Mouse (Mus musculus) layer of hippocampus, postnatal 10 days (tissue): ENCODE data around the gene Dab1. TPM values are rescaled to one million over a fixed set of nuclear protein-coding genes. Genes with fewer than 3 reads are reported as not detected.

Source experiments
- DNase-seq, 2 experiments: peaks; one replicate each; pipeline ENCODE4 v3.0.0; 2021; ENCODE audit warnings: low spot score in 2 of 2
- total RNA-seq, 2 experiments: library from RNA; stranded (reverse); gene quantifications; 2 replicates each; pipeline ENCODE4 v1.2.3; 2021

Dab1 gene
- total RNA-seq, 2 experiments from 2014 or later = 147 to 158 TPM

- DNase-seq = no peak
Measured at GRCm38 (mm10) chr4:103699755-103700154, 80.6 kb downstream of the Dab1 start.

DNA sequence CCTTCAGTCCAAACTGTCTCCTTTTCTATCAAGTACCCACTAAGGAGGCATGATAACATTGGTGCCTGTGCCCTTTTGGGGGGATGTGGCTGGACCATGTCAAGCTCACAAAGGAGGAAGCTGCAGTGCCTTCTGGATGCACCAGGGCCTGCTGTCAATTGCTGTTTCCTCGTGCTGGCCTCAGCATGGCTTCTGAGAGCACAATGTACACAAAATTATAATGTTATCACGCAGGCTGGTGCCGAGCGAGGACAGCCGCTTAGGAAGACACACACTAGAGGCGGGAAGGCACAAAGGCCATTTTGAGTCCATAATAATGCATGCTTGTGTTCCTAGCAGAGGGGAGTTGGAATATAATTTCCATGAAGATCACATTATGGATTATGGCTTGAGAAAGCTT, 81.2 kb downstream of the Dab1 start:
- DNase-seq = no peak

- DNase-seq = no peak
Measured at GRCm38 (mm10) chr4:103702137-103702536, 83.0 kb downstream of the Dab1 start.

DNA sequence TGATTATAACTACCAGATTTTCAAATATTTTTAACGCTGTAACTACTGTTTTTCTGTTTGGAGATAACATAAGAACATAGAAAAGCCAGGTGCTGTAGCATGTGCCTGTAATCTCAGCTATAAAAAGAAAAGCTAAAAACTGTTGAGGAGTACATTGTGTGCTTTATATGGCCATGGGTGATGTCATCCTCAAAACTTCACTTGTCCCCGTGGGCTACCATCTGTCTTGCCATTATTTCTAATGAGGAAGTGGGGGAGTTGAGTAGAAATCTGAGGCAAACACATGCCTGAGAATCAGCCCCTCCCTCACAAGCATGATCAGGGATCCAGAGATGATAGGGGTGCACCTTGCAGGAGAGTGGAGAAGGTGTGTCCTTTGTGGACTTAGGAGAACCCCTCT, 85.3 kb downstream of the Dab1 start:
- no peak for DNase-seq

DNA sequence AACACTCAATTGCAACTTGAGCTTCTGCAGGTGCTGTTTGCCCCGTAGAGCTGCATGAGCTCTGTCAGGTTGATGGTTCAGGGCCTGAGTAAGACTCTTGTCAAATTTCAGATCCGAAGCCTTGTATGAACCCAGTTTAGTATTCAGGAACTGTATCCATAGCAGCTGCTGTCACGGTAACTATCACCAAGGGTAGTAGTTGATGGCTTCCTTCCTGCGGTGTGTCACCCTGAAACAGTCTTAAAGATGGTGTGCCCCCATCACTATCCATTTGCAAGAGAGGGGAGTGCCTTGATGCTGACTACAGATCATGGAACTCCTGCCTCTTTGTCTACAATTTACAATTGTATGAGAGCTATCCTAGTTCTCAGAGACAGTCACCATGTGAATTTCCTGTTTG, 87.3 kb downstream of the Dab1 start:
- no peak for DNase-seq

DNA sequence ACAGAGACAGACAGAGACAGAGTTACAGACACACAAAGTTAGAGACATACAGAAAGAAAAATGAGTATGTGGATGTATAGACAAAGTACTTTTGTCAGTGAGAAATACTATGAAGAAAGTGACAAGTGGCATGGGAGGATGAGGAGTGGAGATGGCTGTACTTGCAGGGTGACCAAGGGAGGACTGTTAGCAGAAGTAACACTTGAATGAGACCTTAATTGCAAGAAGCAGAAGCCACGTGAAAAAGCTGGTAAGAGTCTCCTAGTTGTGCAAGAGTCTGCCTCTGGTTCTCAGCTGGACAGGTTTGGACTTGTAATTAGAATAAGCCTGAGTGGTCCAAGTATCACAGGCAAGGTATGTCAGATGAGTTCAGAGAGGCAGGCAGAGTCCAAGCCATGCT, 88.0 kb downstream of the Dab1 start:
- DNase-seq = no peak

- DNase-seq = no peak
Measured at GRCm38 (mm10) chr4:103711353-103711752, 92.2 kb downstream of the Dab1 start.

DNA sequence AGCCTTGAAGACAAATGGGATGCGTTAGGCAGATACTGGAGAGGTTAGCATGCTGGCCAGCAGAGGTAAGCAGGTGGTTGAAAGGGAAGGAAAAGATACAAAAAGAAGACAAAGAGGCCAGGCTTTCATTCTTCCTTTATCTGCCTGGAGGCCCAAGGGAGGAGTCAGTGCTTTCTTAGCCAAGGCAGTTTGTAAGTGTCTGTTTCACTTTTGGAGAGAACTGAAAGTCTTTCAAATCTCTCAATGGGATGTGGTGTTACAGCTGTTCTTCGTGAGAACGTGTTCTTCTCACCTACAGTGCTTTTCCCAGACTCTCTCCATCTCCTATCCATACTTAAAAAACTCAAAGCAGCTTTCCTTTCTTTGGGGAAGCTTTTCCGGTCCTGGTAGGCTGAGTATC, 94.8 kb downstream of the Dab1 start:
- DNase-seq = no peak

- DNase-seq = no peak
Measured at GRCm38 (mm10) chr4:103714991-103715390, 95.8 kb downstream of the Dab1 start.

GRCm38 (mm10) chr4:103715568-103715967, 96.4 kb downstream of the Dab1 start:
- DNase-seq = no peak

DNA sequence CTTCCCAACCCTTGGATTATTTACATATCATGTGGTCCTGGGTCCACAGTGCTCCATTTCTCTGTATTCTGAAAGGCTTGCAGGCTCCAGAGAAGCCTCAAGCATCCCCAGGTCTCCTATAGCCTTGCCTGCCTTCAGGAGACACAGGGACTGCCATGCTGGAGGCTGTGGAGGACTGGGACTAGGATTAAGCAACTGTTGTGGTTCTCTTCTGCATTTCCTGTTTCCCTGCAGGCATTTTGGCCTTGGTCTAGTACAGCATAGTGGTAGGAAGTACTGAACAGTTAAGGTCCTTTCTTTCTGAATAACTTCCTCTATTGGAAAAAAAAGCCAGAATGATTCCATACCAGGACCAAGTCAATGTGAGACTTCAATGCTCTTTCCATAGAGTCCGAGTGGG, 103.6 kb downstream of the Dab1 start:
- DNase-seq = no peak

DNA sequence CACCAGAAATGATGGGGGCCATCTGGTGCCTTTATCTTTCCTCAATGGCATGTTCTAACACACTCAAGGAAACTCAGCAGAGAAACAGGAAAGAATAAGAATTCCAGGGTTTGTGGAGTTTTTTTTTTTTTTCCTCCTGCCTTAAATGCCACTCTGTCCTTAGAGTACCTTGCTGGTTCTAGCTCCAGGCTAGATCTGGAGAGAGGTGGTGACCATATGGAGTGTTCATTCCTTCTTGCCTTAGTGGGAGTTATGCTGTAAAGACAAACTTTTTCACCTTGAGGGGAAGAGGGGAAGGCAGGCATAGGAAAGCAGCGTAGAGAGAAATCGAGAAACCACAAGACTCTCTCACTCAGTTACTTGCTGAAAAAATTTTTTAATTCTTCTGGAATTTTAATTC, 107.3 kb downstream of the Dab1 start:
- no peak for DNase-seq

DNA sequence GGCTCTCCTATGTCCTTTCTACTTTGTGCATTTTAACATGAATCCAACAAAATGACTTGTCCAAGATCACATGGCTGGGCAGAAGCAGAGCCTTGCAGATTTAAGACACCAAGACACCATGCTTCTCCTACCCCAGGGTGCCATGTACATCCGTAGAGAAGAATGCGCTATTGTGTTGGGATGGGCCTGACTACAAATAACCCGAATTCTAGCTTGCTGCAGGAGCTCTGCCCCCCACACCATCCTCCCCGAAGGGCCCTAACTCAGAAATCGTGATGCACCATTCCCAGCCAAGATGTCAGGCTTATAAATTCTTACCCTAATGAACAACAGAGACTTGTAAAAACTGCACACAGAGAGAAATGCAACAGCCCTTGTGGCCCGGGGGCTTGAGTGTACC, 118.0 kb downstream of the Dab1 start:
- no peak for DNase-seq

DNA sequence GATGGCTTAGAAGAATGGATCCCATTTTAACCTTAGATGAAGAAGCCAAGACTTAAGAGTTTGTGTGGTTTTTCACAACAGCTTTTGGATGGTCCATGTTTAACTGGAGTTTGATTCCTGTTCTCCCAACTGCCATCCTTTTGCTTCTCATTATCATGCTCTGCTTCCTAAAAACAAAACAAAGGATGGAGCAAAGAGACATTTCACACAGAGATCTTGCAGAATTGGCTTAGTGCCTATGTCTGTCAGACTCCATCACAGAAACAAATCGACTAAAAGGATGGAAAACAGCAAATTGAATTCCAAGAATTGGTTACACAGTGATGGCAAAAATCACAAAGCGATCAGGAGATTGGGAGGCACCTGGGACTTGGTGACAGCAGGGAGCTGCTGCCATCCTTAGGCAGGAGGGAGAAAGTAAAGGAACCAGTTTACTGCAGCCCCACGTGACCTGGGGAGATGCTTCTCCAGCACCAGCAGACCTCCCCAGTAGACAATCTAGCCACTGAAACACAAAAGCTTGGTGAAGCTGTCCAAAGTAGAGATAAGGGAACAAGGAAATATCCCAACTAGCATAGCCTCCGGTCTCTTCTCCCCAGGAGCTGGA, 132.2 kb downstream of the Dab1 start:
- DNase-seq = no peak

DNA sequence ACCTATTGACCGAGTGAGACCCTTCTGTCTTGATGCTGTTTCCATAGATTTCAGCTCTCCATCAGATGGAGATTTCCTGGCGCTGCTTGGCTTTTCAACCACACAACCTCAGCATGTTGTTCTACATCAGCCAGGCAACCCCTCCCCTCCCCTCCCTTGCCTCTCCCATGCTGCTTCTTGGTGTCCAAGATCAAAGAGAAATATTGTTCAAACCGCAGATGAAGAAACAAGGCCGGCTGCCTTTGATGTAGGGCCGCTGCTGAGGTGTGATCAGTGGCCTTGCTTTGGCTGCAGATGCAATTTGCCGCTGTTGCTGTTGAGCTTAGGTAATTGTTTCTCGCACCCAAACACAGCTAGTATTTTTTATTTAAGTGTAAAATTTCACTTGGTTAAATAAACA, 135.4 kb downstream of the Dab1 start:
- no peak for DNase-seq

DNA sequence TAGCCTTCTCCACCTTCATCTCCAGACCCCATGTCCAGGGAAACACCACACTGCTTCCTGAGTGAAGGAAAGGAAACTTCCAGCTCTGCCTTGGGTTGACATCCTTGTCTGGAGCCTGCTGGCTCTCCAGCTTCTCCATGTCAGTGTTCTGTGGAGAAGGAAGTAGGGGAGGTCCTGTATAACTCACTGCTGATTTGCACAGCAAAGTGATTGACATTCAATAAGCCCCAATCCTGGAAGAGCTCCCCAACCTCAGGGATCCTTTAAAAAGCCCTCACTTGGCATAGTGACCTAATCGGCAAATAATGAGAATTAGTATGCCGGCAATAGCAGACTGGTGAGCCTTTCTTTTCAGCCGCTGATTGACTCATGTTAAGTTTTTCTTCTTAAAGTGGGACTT, 138.1 kb downstream of the Dab1 start:
- DNase-seq = no peak

- DNase-seq = no peak
Measured at GRCm38 (mm10) chr4:103762416-103762815, 143.3 kb downstream of the Dab1 start.

DNA sequence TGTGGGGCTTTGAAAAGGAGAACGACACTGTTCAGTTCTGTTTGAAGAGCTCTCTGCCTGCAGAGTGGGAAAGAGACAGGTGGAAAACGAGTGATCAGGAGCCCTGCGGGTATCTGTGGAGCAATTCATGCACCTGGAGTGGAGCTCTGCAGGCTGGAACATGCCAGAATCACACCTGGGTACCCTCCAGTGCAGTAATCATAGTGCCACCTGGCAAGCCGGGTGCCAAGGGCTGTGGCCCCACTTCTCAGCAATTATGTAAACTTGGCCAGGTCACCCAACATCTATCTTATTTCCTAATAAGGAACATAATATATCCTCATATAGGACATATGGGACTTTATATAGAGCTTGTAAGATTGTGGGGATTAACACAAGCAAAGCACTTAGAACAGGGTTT, 156.6 kb downstream of the Dab1 start:
- no peak for DNase-seq

DNA sequence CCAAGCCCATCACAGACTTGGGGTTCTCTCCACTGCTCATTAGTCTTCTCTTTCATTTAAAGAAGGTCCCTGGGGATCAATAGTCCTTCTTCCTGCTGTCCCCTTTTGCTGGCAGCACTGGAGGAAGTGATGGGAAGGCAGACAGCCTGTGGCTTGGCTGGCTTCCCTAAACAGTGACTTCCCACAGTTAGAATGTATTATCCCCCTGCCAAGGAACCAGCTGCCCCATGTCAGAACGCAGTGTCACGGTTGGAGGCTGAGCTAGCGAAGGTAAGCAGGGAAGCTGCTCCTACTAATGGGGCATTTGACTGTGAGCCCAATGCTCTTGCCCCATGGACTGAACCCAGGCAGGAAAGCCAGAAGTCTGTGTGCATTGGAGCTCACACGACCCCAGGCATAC, 162.2 kb downstream of the Dab1 start:
- DNase-seq = peak; percentile 25 to 32

GRCm38 (mm10) chr4:103783561-103784247, 164.5 kb downstream of the Dab1 start:
- no peak for DNase-seq

GRCm38 (mm10) chr4:103793589-103794312, 174.6 kb downstream of the Dab1 start:
- no peak for DNase-seq

GRCm38 (mm10) chr4:103796416-103796815, 177.3 kb downstream of the Dab1 start:
- peak; percentile 42 to 48 for DNase-seq

GRCm38 (mm10) chr4:103802439-103802838, 183.3 kb downstream of the Dab1 start:
- no peak for DNase-seq
